Mouse (Mus musculus): ENCODE results near the gene 2310022A10Rik.

DNA sequence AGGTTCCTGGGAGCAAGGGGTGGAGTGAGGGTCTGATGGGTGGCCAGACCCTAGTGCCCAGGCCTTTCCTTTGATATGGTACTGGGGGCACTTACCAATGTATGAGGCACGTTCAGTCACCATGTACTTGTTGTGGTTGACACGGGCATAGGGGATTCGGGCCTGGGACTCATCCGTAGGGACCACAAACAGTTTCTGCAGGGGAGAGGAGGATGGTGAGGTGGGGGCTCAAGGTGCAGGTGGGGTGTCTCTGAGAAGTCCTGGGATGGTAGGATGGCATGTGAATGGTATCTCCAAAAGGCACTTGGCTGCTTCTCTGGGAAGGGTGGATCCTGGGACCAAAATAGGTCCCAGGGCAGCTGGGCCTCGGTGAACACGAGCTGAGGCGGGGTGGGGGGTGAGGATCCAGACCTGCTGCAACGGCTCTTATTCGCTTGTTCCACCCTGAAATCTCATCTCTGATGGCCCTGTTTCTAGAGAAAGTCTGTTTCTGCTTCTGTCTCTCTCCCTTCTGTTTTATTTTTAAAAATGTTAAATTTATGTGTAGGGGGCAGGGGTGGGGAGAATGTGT lies 20.5 kb upstream of the 2310022A10Rik start:
- no peak for TF ChIP-seq CTCF (IDR thresholded peaks at IDR 0.05; ENCODE audit: extremely low read depth, insufficient read length, insufficient replicate concordance, low read depth, low read length)
- no peak for TF ChIP-seq POLR2A (IDR thresholded peaks at IDR 0.05; ENCODE audit: low read depth, low read length)

Measured in small intestine, adult 2 months (tissue).